Mouse (Mus musculus) hematopoietic stem cell, adult 5-6 weeks (primary cell): ENCODE data around the gene Pde6b. TPM values are rescaled to one million over a fixed set of nuclear protein-coding genes. Genes with fewer than 3 reads are reported as not detected.

Experiments used
- total RNA-seq: library from RNA; stranded (forward); fragments of 172-1452, 232-1000 nt; gene quantifications from 2 replicates; pipeline ENCODE4 v1.2.3, GENCODE M21; 2017

Gene Pde6b
- total RNA-seq, 1 experiment from 2014 or later = 0.30 TPM

Other genes starting within 250 kb of the Pde6b start
- 48.9 and 54.9 TPM in 2 replicates for gene Dr1, start 119.5 kb upstream of the Pde6b start, total RNA-seq
- 6.5 and 7.9 TPM in 2 replicates for gene Pigg, start 75.8 kb upstream of the Pde6b start, total RNA-seq
- gene Gm42517, start 20.5 kb upstream of the Pde6b start, total RNA-seq = 0.13 TPM in 1 of 2 replicates, not detected in the other
- gene Atp5k, start 46.1 kb downstream of the Pde6b start, total RNA-seq = 109 and 213 TPM in 2 replicates
- 0.30 and 0.81 TPM in 2 replicates for gene Mfsd7a, start 60.5 kb downstream of the Pde6b start, total RNA-seq
- 12.3 and 19.4 TPM in 2 replicates for gene Pcgf3, start 72.8 kb downstream of the Pde6b start, total RNA-seq
- not detected in 2 replicates for gene Cplx1, start 161.6 kb downstream of the Pde6b start, total RNA-seq
- gene Gak, start 241.4 kb downstream of the Pde6b start, total RNA-seq = 91.3 and 96.3 TPM in 2 replicates
- 16.2 and 23.0 TPM in 2 replicates for gene Tmem175, start 241.4 kb downstream of the Pde6b start, total RNA-seq